Mouse (Mus musculus) embryonic facial prominence, embryonic 10.5 days (tissue): Measurements from ENCODE around the gene Gsg1l2. TPM values are rescaled to one million over a fixed set of nuclear protein-coding genes. Genes with fewer than 3 reads are reported as not detected.

Source experiments
- DNase-seq: peaks from one replicate; pipeline ENCODE4 v3.0.0-alpha.2; 2017; ENCODE audit warnings: low spot score
- H3K27ac ChIP-seq: fragments of 300-500 bp; sonication (generic); replicated peaks from 2 replicates; pipeline ENCODE4 v1.5.1; 2016; ENCODE audit warnings: mild to moderate bottlenecking
- H3K27me3 ChIP-seq: fragments of 300-500 bp; sonication (generic); replicated peaks from 2 replicates; pipeline ENCODE4 v1.6.1; 2016; ENCODE audit warnings: low read depth, mild to moderate bottlenecking; ENCODE audit not compliant: poor library complexity, severe bottlenecking
- H3K36me3 ChIP-seq: fragments of 300-500 bp; sonication (generic); replicated peaks from 2 replicates; pipeline ENCODE4 v1.6.1; 2016; ENCODE audit warnings: mild to moderate bottlenecking, moderate library complexity
- H3K4me1 ChIP-seq: fragments of 300-500 bp; sonication (generic); 2 replicates; pipeline ENCODE4 v1.6.1; 2016
- H3K4me3 ChIP-seq: fragments of 300-500 bp; sonication (generic); 2 replicates; pipeline ENCODE4 v1.5.1; 2016; ENCODE audit warnings: mild to moderate bottlenecking, moderate library complexity
- H3K9me3 ChIP-seq: fragments of 300-500 bp; sonication (generic); 2 replicates; pipeline ENCODE4 v1.6.1; 2016; ENCODE audit warnings: mild to moderate bottlenecking
- WGBS: fragments of 180-500 bp; shearing (Covaris S2); methylation state at CpG from one replicate; pipeline ENCODE4 v1.1.7; 2016; 5-methylcytosine and 5-hydroxymethylcytosine counted together
- polyA plus RNA-seq: library from polyadenylated mRNA; unstranded; fragments of >200 nt; fragmentation: Nextera tagmentation; extraction: Ambion mirVana; gene quantifications from 2 replicates; pipeline ENCODE4 v1.2.1, GENCODE M21; 2016

Gsg1l2 gene
- polyA plus RNA-seq, 1 experiment from 2014 or later, result not detected

DNA sequence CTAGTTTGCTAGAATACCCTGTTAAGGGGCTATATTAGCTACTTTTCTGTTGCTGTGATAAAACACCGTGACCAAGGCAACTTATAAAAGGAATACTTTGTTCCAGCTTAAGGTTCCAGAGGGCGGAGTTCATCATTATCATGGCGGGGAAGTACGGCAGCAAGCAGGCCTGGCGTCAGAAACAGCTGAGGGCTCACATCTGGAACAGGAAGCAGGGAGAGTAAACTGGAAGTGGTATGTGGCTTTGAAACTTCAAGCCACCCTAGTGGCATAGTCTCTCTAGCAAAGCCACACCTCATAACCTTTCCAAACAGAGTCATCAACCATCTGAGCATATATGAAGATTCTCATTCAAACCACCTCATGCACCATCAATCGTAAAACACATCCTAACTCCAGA lies 55.1 kb downstream of the Gsg1l2 start:
- WGBS, result 86% methylated on average over 6 of the region's 6 CpGs
- H3K4me3 ChIP-seq, result no peak overlapping the region
- H3K9me3 ChIP-seq, result no peaks in the 10 kb centered on the region
- no peak for DNase-seq
- H3K27me3 ChIP-seq, result no peaks in the 10 kb centered on the region
- no peaks in the 10 kb centered on the region for H3K36me3 ChIP-seq
- H3K4me1 ChIP-seq, result peaks cover 5% of the 10 kb centered on the region; the same call in 1 of the 2 replicates
- H3K27ac ChIP-seq, result no peak overlapping the region

DNA sequence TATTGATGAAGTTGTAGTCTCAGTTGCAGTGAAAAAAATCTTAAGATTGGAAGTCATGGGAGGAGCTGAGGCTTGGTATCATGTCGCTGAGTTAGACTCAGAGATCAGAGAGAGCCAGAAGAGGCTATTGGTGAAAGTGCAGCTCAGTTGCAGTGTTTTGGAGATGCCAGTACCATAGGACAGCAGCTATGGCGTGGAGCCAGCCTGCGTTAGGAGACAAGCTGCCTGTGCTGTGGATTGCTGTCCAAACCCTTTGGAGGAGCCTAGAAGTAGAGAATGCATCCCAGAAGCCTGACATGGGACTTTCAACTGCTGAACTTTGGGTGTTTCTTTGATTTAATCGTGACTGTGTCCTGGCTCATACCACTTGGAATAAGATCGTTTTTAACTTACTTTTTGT lies 57.4 kb downstream of the Gsg1l2 start:
- Histone ChIP-seq H3K4me1 (peaks cover 5% of the 10 kb centered on the region; the same call in 1 of the 2 replicates), H3K27me3 (no peaks in the 10 kb centered on the region), H3K9me3 (no peaks in the 10 kb centered on the region), H3K27ac (no peak overlapping the region), H3K36me3 (no peaks in the 10 kb centered on the region), H3K4me3 (no peak overlapping the region)
- DNase-seq, result no peak
- WGBS, result 79% methylated on average over 5 of the region's 5 CpGs

DNA sequence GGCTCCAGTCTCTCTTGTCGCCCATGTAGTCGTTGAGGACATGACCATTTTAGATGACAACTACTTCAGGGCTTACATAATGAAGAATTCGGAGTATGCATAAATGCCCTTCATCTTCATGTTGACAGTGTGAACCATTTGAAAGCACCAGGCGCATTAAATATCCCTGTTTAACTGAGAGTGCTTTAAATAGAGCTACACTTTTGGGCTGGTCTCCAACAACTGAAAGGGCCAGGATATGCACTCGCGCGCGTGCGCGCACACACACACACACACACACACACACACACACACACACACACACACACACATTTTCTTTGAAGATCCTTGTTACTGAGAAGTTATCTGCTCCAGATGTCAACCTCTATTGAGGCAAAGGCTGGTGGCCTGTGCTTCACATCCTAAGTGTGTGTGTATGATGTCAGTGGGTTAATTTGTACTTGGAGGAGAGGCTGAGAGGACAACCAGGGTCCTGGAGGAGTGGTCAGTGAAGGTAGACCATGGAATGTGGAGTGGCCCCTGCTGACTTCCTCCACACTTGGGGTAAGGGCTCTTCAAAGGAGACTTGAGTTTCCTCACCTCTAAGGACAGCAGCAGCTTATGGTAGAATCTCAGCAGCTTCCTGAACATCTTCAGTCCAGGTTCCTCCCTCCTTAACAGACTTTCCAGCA lies 61.1 kb downstream of the Gsg1l2 start:
- H3K36me3 ChIP-seq, result no peaks in the 10 kb centered on the region
- no peak for DNase-seq
- H3K27ac ChIP-seq, result no peak overlapping the region
- no peaks in the 10 kb centered on the region for H3K4me1 ChIP-seq
- H3K27me3 ChIP-seq, result no peaks in the 10 kb centered on the region
- no peaks in the 10 kb centered on the region for H3K9me3 ChIP-seq
- WGBS, result 95% methylated on average over 10 of the region's 10 CpGs
- H3K4me3 ChIP-seq, result no peak overlapping the region

Other genes with a start within 250 kb of the Gsg1l2 start
- gene Rcvrn, start 79.3 kb upstream of the Gsg1l2 start, polyA plus RNA-seq, result not detected in 2 replicates
- 0.03 TPM in 1 of 2 replicates, not detected in the other for gene Glp2r, start 3.5 kb upstream of the Gsg1l2 start, polyA plus RNA-seq
- gene Dhrs7c, start 23.6 kb downstream of the Gsg1l2 start, polyA plus RNA-seq, result not detected in 2 replicates
- gene Usp43, start 147.5 kb downstream of the Gsg1l2 start, polyA plus RNA-seq, result 0.80 and 1.2 TPM in 2 replicates
- 0.34 and 0.55 TPM in 2 replicates for gene Cfap52, start 191.0 kb downstream of the Gsg1l2 start, polyA plus RNA-seq
- gene Stx8, start 191.6 kb downstream of the Gsg1l2 start, polyA plus RNA-seq, result 44.7 and 44.8 TPM in 2 replicates